Mouse (Mus musculus) testis, postnatal 14 days (tissue): Measurements from ENCODE around the gene Hist4h4.

Experiments
- DNase-seq: peaks from one replicate; pipeline ENCODE4 v3.0.0; 2021; ENCODE audit warnings: low spot score

The Hist4h4 gene

GRCm38 (mm10) chr6:136803739-136804633 is at the start of gene Hist4h4:
Gene Hist4h4, minus strand, starts transcription at chr6:136804415.
- peak; percentile 93 for DNase-seq

GRCm38 (mm10) chr6:136852762-136853161 is 48.5 kb upstream of the Hist4h4 start:
- DNase-seq: no peak

GRCm38 (mm10) chr6:136852348-136852747 is 48.1 kb upstream of the Hist4h4 start:
- no peak for DNase-seq

- DNase-seq: no peak
Measured at GRCm38 (mm10) chr6:136850267-136850666, 46.1 kb upstream of the Hist4h4 start.

GRCm38 (mm10) chr6:136848971-136849370 is 44.8 kb upstream of the Hist4h4 start:
- no peak for DNase-seq

GRCm38 (mm10) chr6:136848399-136848798 is 44.2 kb upstream of the Hist4h4 start:
- DNase-seq: no peak

- DNase-seq: no peak
Measured at GRCm38 (mm10) chr6:136847790-136848189, 43.6 kb upstream of the Hist4h4 start.

- DNase-seq: no peak
Measured at GRCm38 (mm10) chr6:136847267-136847666, 43.1 kb upstream of the Hist4h4 start.

GRCm38 (mm10) chr6:136845706-136846480 is 41.7 kb upstream of the Hist4h4 start:
- DNase-seq: peak; percentile 58

- no peak for DNase-seq
Measured at GRCm38 (mm10) chr6:136844903-136845302, 40.7 kb upstream of the Hist4h4 start.

- DNase-seq: no peak
Measured at GRCm38 (mm10) chr6:136837323-136837722, 33.1 kb upstream of the Hist4h4 start.

- no peak for DNase-seq
Measured at GRCm38 (mm10) chr6:136835352-136835751, 31.1 kb upstream of the Hist4h4 start, which contains the start of gene Smco3. Gene Smco3, minus strand, starts transcription at chr6:136835452.

- no peak for DNase-seq
Measured at GRCm38 (mm10) chr6:136831712-136832111, 27.5 kb upstream of the Hist4h4 start.

- no peak for DNase-seq
Measured at GRCm38 (mm10) chr6:136828681-136829080, 24.5 kb upstream of the Hist4h4 start.

- DNase-seq: peak; percentile 97
Measured at GRCm38 (mm10) chr6:136827881-136828561, 23.8 kb upstream of the Hist4h4 start, which contains the start of gene Wbp11. Gene Wbp11, minus strand, starts transcription at chr6:136828233.

GRCm38 (mm10) chr6:136827516-136827880 is 23.3 kb upstream of the Hist4h4 start, which contains the start of gene BC049715:
Gene BC049715, plus strand, starts transcription at chr6:136827626.
- no peak for DNase-seq

- DNase-seq: no peak
Measured at GRCm38 (mm10) chr6:136827116-136827515, 22.9 kb upstream of the Hist4h4 start.

GRCm38 (mm10) chr6:136824987-136825386 is 20.8 kb upstream of the Hist4h4 start:
- no peak for DNase-seq

- no peak for DNase-seq
Measured at GRCm38 (mm10) chr6:136821086-136821485, 16.9 kb upstream of the Hist4h4 start.

- DNase-seq: no peak
Measured at GRCm38 (mm10) chr6:136820381-136820780, 16.2 kb upstream of the Hist4h4 start.

- DNase-seq: no peak
Measured at GRCm38 (mm10) chr6:136817549-136817948, 13.3 kb upstream of the Hist4h4 start.

- DNase-seq: no peak
Measured at GRCm38 (mm10) chr6:136816826-136817225, 12.6 kb upstream of the Hist4h4 start.
